Mouse (Mus musculus) CD4-positive naive resting alpha-beta T cell, adult 57 days (primary cell): Measurements from ENCODE around the gene Gm8978. TPM values are rescaled to one million over a fixed set of nuclear protein-coding genes. Genes with fewer than 3 reads are reported as not detected.

ENCODE experiments used
- total RNA-seq: library from RNA; stranded (reverse); gene quantifications from one replicate; pipeline ENCODE4 v1.2.4, GENCODE M21; 2023

Gene Gm8978
- not detected for total RNA-seq

GRCm38 (mm10) chr19:33625152-33625551 lies at the start of gene Gm8978:
Gm8978 (minus strand) TSS chr19:33625252.

Other genes starting within 250 kb of the Gm8978 start
- gene Rnls, start 233.0 kb downstream of the Gm8978 start, total RNA-seq, result 1.0 TPM
- gene Lipo4, start 107.5 kb downstream of the Gm8978 start, total RNA-seq, result not detected
- not detected for gene Lipo2, start 126.1 kb upstream of the Gm8978 start, total RNA-seq
- gene Lipo3, start 136.7 kb upstream of the Gm8978 start, total RNA-seq, result 5.0 TPM
- not detected for gene Lipo1, start 162.2 kb upstream of the Gm8978 start, total RNA-seq